Mouse (Mus musculus) hindbrain, embryonic 12.5 days (tissue): ENCODE measurements around the gene Igsf21. TPM values are rescaled to one million over a fixed set of nuclear protein-coding genes. Genes with fewer than 3 reads are reported as not detected.

Experiments used
- ATAC-seq: fragments of 200-750 bp; cut with Nextera tagmentation; 2 replicates; pipeline ENCODE4 v1.8.0; 2017; ENCODE audit warnings: moderate TSS enrichment; ENCODE audit not compliant: low FRiP score
- H3K27ac ChIP-seq: fragments of 300-500 bp; sonication (generic); 2 replicates; pipeline ENCODE4 v1.5.1; 2016; ENCODE audit warnings: mild to moderate bottlenecking
- H3K27me3 ChIP-seq: fragments of 300-500 bp; sonication (generic); 2 replicates; pipeline ENCODE4 v1.6.1; 2016; ENCODE audit warnings: mild to moderate bottlenecking
- H3K36me3 ChIP-seq: fragments of 300-500 bp; sonication (generic); 2 replicates; pipeline ENCODE4 v1.6.1; 2016; ENCODE audit warnings: mild to moderate bottlenecking
- H3K4me1 ChIP-seq: fragments of 300-500 bp; sonication (generic); 2 replicates; pipeline ENCODE4 v1.6.1; 2016
- H3K4me2 ChIP-seq: fragments of 300-500 bp; sonication (generic); replicated peaks from 2 replicates; pipeline ENCODE4 v1.6.1; 2016; ENCODE audit warnings: mild to moderate bottlenecking
- H3K4me3 ChIP-seq: fragments of 300-500 bp; sonication (generic); 2 replicates; pipeline ENCODE4 v1.5.1; 2016; ENCODE audit warnings: mild to moderate bottlenecking
- H3K9ac ChIP-seq: fragments of 300-500 bp; sonication (generic); 2 replicates; pipeline ENCODE4 v1.6.1; 2016; ENCODE audit warnings: mild to moderate bottlenecking, moderate library complexity
- H3K9me3 ChIP-seq: fragments of 300-500 bp; sonication (generic); replicated peaks from 2 replicates; pipeline ENCODE4 v1.6.1; 2016; ENCODE audit warnings: mild to moderate bottlenecking
- WGBS: fragments of 180-500 bp; shearing (Covaris S2); methylation state at CpG from one replicate; pipeline ENCODE4 v1.1.7; 2016; 5-methylcytosine and 5-hydroxymethylcytosine counted together
- polyA plus RNA-seq: library from polyadenylated mRNA; unstranded; fragments of >200 nt; fragmentation: Nextera tagmentation; extraction: Ambion mirVana; gene quantifications from 2 replicates; pipeline ENCODE4 v1.2.1, GENCODE M21; 2016

Gene Igsf21
- polyA plus RNA-seq, 1 experiment from 2014 or later: 15.0 TPM

GRCm38 (mm10) chr4:140153711-140154114, 92.9 kb downstream of the Igsf21 start:
- H3K9me3 ChIP-seq: no peaks in the 10 kb centered on the region
- no peak overlapping the region for H3K9ac ChIP-seq
- 0 out of 2 replicates have a peak, but pooled peaks cover 6% of the 10 kb centered on the region for H3K27me3 ChIP-seq
- H3K4me3 ChIP-seq: no peak overlapping the region
- H3K4me1 ChIP-seq: peaks cover 26% of the 10 kb centered on the region
- ATAC-seq: no peak
- H3K27ac ChIP-seq: no peak overlapping the region
- H3K4me2 ChIP-seq: no peak overlapping the region
- 65% methylated on average over 9 of the region's 9 CpGs for WGBS
- H3K36me3 ChIP-seq: no peaks in the 10 kb centered on the region

DNA sequence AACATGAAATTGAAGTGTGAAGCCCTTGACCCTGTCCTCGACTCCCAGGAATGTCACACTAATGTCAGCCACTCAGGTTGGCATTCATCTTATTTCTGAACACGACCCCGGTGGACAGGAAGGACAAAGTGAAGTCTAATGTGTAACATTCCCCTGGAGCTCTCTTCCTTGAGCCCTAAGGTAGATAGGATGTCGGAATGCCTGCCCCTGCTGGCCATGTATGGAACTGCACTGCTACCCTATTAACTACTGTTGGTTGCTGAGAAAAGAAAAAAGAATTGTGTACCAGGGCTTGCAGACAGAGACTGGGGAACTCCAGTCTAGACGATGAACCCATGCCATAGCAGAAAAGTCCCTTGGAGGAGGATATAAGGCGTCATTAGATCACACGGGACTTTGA, 93.5 kb downstream of the Igsf21 start:
- Histone ChIP-seq H3K4me3 (no peak overlapping the region), H3K27me3 (peaks cover 9% of the 10 kb centered on the region; the same call in 1 of the 2 replicates), H3K9me3 (no peaks in the 10 kb centered on the region), H3K27ac (no peak overlapping the region), H3K4me2 (no peak overlapping the region), H3K36me3 (no peaks in the 10 kb centered on the region), H3K9ac (no peak overlapping the region), H3K4me1 (peaks cover 26% of the 10 kb centered on the region)
- WGBS: 35% methylated on average over 7 of the region's 7 CpGs
- no peak for ATAC-seq

- H3K36me3 ChIP-seq: no peaks in the 10 kb centered on the region
- peaks cover 14% of the 10 kb centered on the region; the same call in 1 of the 2 replicates for H3K27me3 ChIP-seq
- no peaks in the 10 kb centered on the region for H3K9me3 ChIP-seq
- H3K4me3 ChIP-seq: no peak overlapping the region
- no peak overlapping the region for H3K27ac ChIP-seq
- H3K4me2 ChIP-seq: no peak overlapping the region
- 82% methylated on average over 8 of the region's 8 CpGs for WGBS
- H3K9ac ChIP-seq: no peak overlapping the region
- no peak for ATAC-seq
- H3K4me1 ChIP-seq: peaks cover 15% of the 10 kb centered on the region
Measured at GRCm38 (mm10) chr4:140149706-140150105, 96.9 kb downstream of the Igsf21 start.

GRCm38 (mm10) chr4:140147857-140148695, 98.5 kb downstream of the Igsf21 start:
- Histone ChIP-seq H3K9ac (no peak overlapping the region), H3K4me3 (no peak overlapping the region), H3K36me3 (no peaks in the 10 kb centered on the region), H3K4me1 (no peaks in the 10 kb centered on the region; the same call in 1 of the 2 replicates), H3K27ac (no peak overlapping the region), H3K27me3 (peaks cover 14% of the 10 kb centered on the region; the same call in 1 of the 2 replicates), H3K4me2 (no peak overlapping the region), H3K9me3 (no peaks in the 10 kb centered on the region; the same call in 1 of the 2 replicates)
- 77% methylated on average over 20 of the region's 20 CpGs for WGBS
- no peak for ATAC-seq

GRCm38 (mm10) chr4:140147079-140147840, 99.3 kb downstream of the Igsf21 start:
- no peak for ATAC-seq
- Histone ChIP-seq H3K27ac (no peak overlapping the region), H3K9ac (no peak overlapping the region), H3K36me3 (no peaks in the 10 kb centered on the region), H3K4me1 (no peaks in the 10 kb centered on the region; the same call in 1 of the 2 replicates), H3K4me2 (no peak overlapping the region), H3K4me3 (no peak overlapping the region), H3K9me3 (no peaks in the 10 kb centered on the region; the same call in 1 of the 2 replicates), H3K27me3 (peaks cover 14% of the 10 kb centered on the region; the same call in 1 of the 2 replicates)
- WGBS: 80% methylated on average over 15 of the region's 15 CpGs

DNA sequence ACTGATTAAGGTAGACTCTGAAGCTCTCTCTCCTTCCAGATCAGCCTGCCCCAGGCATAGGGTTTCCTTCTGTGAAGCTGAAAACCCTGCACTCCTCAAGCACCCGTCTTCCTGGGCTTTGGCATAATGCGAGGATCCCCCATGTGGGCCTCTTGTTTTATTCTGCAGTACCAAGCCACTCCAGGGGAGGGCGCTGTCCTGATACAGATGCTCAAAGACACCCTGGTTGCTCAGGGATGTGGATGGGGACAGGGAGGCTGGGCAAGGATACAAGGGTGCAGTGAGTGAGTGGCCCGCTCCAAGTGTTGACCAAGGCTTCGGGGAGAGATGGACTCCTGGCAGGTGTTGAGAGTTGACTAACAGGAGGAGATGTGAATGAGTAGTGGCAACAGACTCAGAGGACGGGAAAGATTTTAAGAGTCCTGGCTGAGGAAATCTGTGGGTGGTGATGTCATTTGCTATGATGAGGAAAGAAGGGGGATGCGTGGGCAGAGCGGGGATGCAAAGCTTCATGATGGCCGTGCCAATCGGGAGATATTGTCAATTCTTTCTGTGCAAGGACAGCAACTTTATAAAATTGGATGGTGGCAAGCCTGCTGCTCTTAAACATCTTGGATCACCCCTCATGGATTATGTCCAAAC, 102.6 kb downstream of the Igsf21 start:
- no peak overlapping the region for H3K4me3 ChIP-seq
- 86% methylated on average over 10 of the region's 10 CpGs for WGBS

GRCm38 (mm10) chr4:140143178-140143577, 103.4 kb downstream of the Igsf21 start:
- Histone ChIP-seq H3K4me3 (no peak overlapping the region), H3K9ac (no peak overlapping the region), H3K27ac (no peak overlapping the region), H3K4me2 (no peak overlapping the region), H3K36me3 (no peaks in the 10 kb centered on the region), H3K9me3 (no peaks in the 10 kb centered on the region; the same call in 1 of the 2 replicates), H3K27me3 (peaks cover 6% of the 10 kb centered on the region; the same call in 1 of the 2 replicates), H3K4me1 (peaks cover 13% of the 10 kb centered on the region; the same call in 1 of the 2 replicates)
- ATAC-seq: no peak
- WGBS: 93% methylated on average over 6 of the region's 6 CpGs

More for the DNA sequence above, 102.6 kb downstream of the Igsf21 start:
- Histone ChIP-seq H3K9ac (no peak overlapping the region), H3K36me3 (no peaks in the 10 kb centered on the region), H3K27me3 (peaks cover 8% of the 10 kb centered on the region; the same call in 1 of the 2 replicates), H3K27ac (no peak overlapping the region), H3K9me3 (no peaks in the 10 kb centered on the region; the same call in 1 of the 2 replicates), H3K4me2 (no peak overlapping the region), H3K4me1 (peaks cover 8% of the 10 kb centered on the region; the same call in 1 of the 2 replicates)
- ATAC-seq: no peak

DNA sequence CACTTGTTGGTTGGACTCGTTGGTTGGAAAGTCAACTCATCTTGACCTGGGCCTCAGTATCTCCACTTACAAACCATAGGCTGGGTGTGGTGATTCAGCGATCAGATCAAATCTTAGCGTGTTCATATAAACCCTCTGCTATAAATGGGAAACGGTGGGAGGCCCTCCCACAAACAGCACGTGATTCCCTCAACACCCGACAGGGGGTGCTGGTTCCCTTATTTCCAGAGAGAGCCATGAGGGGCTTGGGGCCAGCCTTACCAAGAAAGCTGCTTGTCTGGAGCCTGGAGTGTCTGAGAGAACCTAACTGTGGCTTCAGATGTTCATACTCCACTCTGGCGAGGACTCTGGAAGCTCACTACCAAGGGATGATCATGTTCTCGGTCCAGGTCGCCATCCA, 106.1 kb downstream of the Igsf21 start:
- H3K27me3 ChIP-seq: no peaks in the 10 kb centered on the region
- WGBS: 71% methylated on average over 9 of the region's 9 CpGs
- H3K36me3 ChIP-seq: no peaks in the 10 kb centered on the region
- peaks cover 13% of the 10 kb centered on the region; the same call in 1 of the 2 replicates for H3K4me1 ChIP-seq
- no peak overlapping the region for H3K4me3 ChIP-seq
- H3K27ac ChIP-seq: no peak overlapping the region
- no peak overlapping the region for H3K9ac ChIP-seq
- H3K9me3 ChIP-seq: no peaks in the 10 kb centered on the region; the same call in 1 of the 2 replicates
- H3K4me2 ChIP-seq: no peak overlapping the region
- no peak for ATAC-seq

GRCm38 (mm10) chr4:140138846-140139245, 107.7 kb downstream of the Igsf21 start:
- 48% methylated on average over 5 of the region's 5 CpGs for WGBS
- no peak for ATAC-seq
- no peak overlapping the region for H3K27ac ChIP-seq

DNA sequence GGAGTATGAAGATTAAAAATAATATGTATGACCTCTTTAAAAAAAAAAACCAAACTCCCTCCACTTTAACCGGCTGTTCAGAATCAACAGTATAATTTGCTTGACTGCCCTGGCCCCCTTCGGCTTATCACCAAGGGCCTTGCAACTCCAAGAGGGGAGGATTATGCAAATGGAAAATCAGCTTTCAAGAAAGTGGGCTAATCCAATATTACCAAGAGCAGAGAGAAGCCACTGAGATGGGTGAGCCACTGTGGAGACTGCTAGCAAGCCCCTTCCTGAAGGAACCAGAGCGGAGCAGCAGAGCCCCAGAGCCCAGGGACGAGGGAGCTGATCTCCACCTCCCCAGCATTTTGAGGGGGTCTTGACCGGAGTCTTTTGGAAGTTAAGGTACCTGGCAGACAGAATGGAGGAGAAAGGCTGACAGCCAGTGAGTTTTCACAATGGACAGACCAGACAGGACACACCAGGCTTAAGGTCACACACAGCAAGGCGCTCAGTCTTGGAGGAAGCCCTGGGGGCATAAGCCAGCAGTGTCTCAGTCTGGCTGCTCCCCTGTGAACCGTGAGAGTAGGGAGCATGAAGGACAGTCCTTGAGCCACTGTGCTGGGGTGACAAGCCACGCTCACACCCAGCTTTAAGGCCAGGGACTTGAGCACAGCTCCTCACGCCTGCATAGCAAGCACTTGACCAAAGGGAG, 114.8 kb downstream of the Igsf21 start:
- no peak overlapping the region for H3K4me2 ChIP-seq
- H3K27me3 ChIP-seq: peaks cover 8% of the 10 kb centered on the region; the same call in 1 of the 2 replicates
- ATAC-seq: no peak
- H3K9me3 ChIP-seq: no peaks in the 10 kb centered on the region
- no peaks in the 10 kb centered on the region for H3K36me3 ChIP-seq
- WGBS: 24% methylated on average over 9 of the region's 9 CpGs
- H3K4me3 ChIP-seq: no peak overlapping the region
- H3K27ac ChIP-seq: no peak overlapping the region
- H3K4me1 ChIP-seq: peaks cover 30% of the 10 kb centered on the region
- H3K9ac ChIP-seq: no peak overlapping the region

More at GRCm38 (mm10) chr4:140138846-140139245, 107.7 kb downstream of the Igsf21 start:
- no peak overlapping the region for H3K4me2 ChIP-seq
- H3K9ac ChIP-seq: peak overlapping the region; percentile 8; the same call in 1 of the 2 replicates
- H3K4me1 ChIP-seq: peaks cover 13% of the 10 kb centered on the region; the same call in 1 of the 2 replicates
- no peaks in the 10 kb centered on the region; the same call in 1 of the 2 replicates for H3K9me3 ChIP-seq
- H3K36me3 ChIP-seq: no peaks in the 10 kb centered on the region
- no peaks in the 10 kb centered on the region for H3K27me3 ChIP-seq
- no peak overlapping the region for H3K4me3 ChIP-seq

GRCm38 (mm10) chr4:140131201-140131600, 115.4 kb downstream of the Igsf21 start:
- Histone ChIP-seq H3K9me3 (no peaks in the 10 kb centered on the region), H3K9ac (no peak overlapping the region), H3K4me1 (peaks cover 30% of the 10 kb centered on the region), H3K36me3 (no peaks in the 10 kb centered on the region), H3K27ac (no peak overlapping the region), H3K27me3 (peaks cover 8% of the 10 kb centered on the region; the same call in 1 of the 2 replicates), H3K4me2 (no peak overlapping the region), H3K4me3 (no peak overlapping the region)
- ATAC-seq: no peak
- 1% methylated on average over 5 of the region's 5 CpGs for whole genome bisulfite sequencing
